Mouse (Mus musculus) thymus, postnatal 4 days (tissue): ENCODE measurements around the gene Vti1a.

ENCODE experiments used
- DNase-seq: peaks from one replicate; pipeline ENCODE4 v3.0.0; 2021

Gene Vti1a

GRCm38 (mm10) chr19:55564104-55564938 is 248.2 kb downstream of the Vti1a start:
- DNase-seq = no peak

GRCm38 (mm10) chr19:55565111-55565510 is 249.0 kb downstream of the Vti1a start:
- no peak for DNase-seq

- no peak for DNase-seq
These were observed 249.7 kb downstream of the Vti1a start for GRCm38 (mm10) chr19:55565523-55566369.

GRCm38 (mm10) chr19:55569114-55569513 is 253.0 kb downstream of the Vti1a start:
- DNase-seq = no peak

GRCm38 (mm10) chr19:55569894-55570293 is 253.8 kb downstream of the Vti1a start:
- no peak for DNase-seq

- no peak for DNase-seq
These were observed 254.6 kb downstream of the Vti1a start for GRCm38 (mm10) chr19:55570520-55571296.

GRCm38 (mm10) chr19:55571486-55571885 is 255.4 kb downstream of the Vti1a start:
- DNase-seq = no peak

GRCm38 (mm10) chr19:55577306-55578042 is 261.4 kb downstream of the Vti1a start:
- DNase-seq = no peak

GRCm38 (mm10) chr19:55578094-55579085 is 262.3 kb downstream of the Vti1a start:
- no peak for DNase-seq

- DNase-seq = no peak
These were observed 263.2 kb downstream of the Vti1a start for GRCm38 (mm10) chr19:55579310-55579709.

GRCm38 (mm10) chr19:55580152-55580551 is 264.1 kb downstream of the Vti1a start:
- DNase-seq = no peak

- no peak for DNase-seq
These were observed 264.6 kb downstream of the Vti1a start for GRCm38 (mm10) chr19:55580667-55581066.

- no peak for DNase-seq
These were observed 267.0 kb downstream of the Vti1a start for GRCm38 (mm10) chr19:55582896-55583653.

GRCm38 (mm10) chr19:55585270-55586224 is 269.5 kb downstream of the Vti1a start:
- DNase-seq = no peak

- no peak for DNase-seq
These were observed 271.7 kb downstream of the Vti1a start for GRCm38 (mm10) chr19:55587638-55588421.

GRCm38 (mm10) chr19:55588948-55589896 is 273.1 kb downstream of the Vti1a start:
- DNase-seq = no peak
